Mouse (Mus musculus): Measurements from ENCODE around the gene Ube2e1. TPM values are rescaled to one million over a fixed set of nuclear protein-coding genes. Genes with fewer than 3 reads are reported as not detected.

Gene Ube2e1
- polyA plus RNA-seq, 1 experiment from 2014 or later, result 183 TPM

DNA sequence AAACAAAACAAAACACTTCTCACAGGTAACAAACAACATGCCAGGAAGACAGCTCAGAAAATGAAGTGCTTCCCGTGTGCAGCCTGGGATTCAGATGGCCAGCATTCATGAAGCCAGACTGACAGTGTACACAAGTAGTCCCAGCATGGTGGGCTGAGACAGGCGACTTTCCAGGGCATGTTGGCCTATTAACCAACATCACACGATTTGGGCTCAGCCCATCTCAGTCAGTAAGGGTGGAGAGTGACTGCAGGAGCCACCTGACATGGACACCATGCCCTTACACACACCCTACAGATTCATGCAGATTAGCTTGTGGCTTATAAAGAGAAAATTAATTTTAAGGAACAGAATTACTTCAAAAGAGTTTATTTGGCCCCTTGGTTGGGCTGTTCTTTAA, 28.9 kb downstream of the Ube2e1 start:
- Histone ChIP-seq H3K4me1 (no peaks in the 10 kb centered on the region), H3K27me3 (ENCODE audit: low read depth, poor library complexity, severe bottlenecking) (no peaks in the 10 kb centered on the region), H3K36me3 (peaks cover 36% of the 10 kb centered on the region), H3K4me3 (no peak overlapping the region), H3K9me3 (replicated peaks) (no peaks in the 10 kb centered on the region), H3K27ac (no peak overlapping the region)
- WGBS, result 81% methylated on average over 3 of the region's 3 CpGs
- DNase-seq (ENCODE audit: low spot score), result no peak

DNA sequence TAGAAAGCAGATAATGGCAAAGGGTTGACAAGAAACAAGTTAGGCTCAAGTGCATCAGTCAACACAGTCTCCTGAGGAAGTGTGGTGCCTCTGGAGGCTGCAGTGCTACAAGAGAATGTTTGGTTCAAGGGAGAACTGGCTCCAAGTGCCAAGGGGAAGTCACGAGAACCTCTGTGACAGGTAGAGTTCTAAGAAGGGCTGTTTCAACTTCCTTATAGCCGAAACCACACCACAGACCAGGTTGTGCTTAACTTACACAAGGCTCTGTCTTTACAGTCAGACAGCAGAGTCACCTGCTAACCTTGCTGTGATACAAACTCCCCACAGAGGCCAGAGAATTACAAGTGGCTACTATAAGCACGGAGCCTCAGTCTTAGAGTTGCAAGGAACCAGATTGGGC, 30.1 kb downstream of the Ube2e1 start:
- Histone ChIP-seq H3K4me1 (no peaks in the 10 kb centered on the region), H3K4me3 (no peak overlapping the region), H3K27ac (no peak overlapping the region), H3K36me3 (peaks cover 33% of the 10 kb centered on the region), H3K9me3 (replicated peaks) (no peaks in the 10 kb centered on the region), H3K27me3 (ENCODE audit: low read depth, poor library complexity, severe bottlenecking) (no peaks in the 10 kb centered on the region)
- 86% methylated on average over 3 of the region's 3 CpGs for WGBS
- no peak for DNase-seq (ENCODE audit: low spot score)

DNA sequence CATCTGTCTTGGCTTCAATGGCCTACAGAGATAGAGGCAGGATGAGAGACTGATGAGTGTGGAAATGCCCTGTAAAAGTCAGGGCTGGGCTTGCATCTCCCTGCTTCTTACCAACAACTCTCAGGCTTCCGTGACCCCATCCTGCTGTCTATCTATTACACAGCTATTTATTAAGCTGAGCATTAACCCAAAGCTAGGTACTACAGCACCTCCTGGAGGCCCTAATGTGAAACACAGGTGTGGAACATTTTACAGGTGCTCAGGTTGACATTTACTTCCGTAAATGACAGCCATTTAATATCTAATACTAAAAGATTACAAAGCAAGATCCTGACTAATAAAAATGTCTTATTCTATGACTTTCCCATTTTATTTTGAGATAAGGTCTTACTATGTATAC, 31.0 kb downstream of the Ube2e1 start:
- no peak overlapping the region for H3K27ac ChIP-seq
- WGBS, result 96% methylated on average over 2 of the region's 2 CpGs
- no peak for DNase-seq (ENCODE audit: low spot score)
- peaks cover 24% of the 10 kb centered on the region for H3K36me3 ChIP-seq
- H3K4me3 ChIP-seq, result no peak overlapping the region
- no peaks in the 10 kb centered on the region for H3K27me3 ChIP-seq (ENCODE audit: low read depth, poor library complexity, severe bottlenecking)
- no peaks in the 10 kb centered on the region for H3K9me3 ChIP-seq (replicated peaks)
- no peaks in the 10 kb centered on the region for H3K4me1 ChIP-seq

DNA sequence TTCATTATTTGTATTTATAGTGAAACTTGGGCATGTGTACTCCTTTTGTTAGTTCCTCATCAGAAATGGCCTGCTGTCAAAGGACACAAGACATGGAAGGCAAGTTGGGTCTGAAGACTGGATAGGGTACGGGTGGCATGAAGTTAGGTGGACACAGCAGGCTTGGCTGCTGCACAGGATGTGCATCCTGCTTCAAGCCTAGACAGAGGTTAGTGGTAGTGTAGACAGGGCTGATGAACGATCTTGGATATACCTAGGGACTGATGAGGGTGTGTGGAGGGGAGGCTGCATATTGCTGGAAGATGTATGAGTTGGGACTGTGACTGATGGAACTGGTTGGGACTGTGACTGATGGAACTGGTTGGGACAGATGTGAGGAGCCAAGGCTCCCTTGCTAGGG, 32.8 kb downstream of the Ube2e1 start:
- H3K4me1 ChIP-seq, result no peaks in the 10 kb centered on the region
- no peaks in the 10 kb centered on the region for H3K9me3 ChIP-seq (replicated peaks)
- no peak overlapping the region for H3K4me3 ChIP-seq
- DNase-seq (ENCODE audit: low spot score), result no peak
- no peak overlapping the region for H3K27ac ChIP-seq
- no peaks in the 10 kb centered on the region for H3K27me3 ChIP-seq (ENCODE audit: low read depth, poor library complexity, severe bottlenecking)
- H3K36me3 ChIP-seq, result peaks cover 15% of the 10 kb centered on the region
- 94% methylated on average over 2 of the region's 2 CpGs for WGBS

DNA sequence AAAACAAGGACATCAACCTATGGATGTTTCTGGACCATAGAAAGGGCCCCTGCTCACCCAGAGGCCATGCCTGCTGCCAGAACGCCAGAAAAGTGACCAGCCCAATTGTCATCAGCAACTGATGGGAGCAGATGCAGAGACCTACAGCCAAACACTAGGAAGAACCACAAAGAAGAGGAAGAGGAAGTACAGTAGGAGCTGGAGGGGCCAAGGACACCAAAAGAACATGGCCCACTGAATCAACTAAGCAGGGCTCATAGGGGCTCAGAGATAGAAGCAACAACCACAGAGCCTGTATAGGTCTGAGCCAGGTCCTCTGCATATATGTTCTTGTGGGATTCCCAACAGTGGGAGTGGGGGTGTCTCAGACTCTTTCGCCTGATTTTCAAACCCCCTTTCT, 34.2 kb downstream of the Ube2e1 start:
- Histone ChIP-seq H3K36me3 (peaks cover 15% of the 10 kb centered on the region), H3K9me3 (replicated peaks) (no peaks in the 10 kb centered on the region), H3K27me3 (ENCODE audit: low read depth, poor library complexity, severe bottlenecking) (no peaks in the 10 kb centered on the region), H3K4me1 (no peaks in the 10 kb centered on the region), H3K27ac (no peak overlapping the region), H3K4me3 (no peak overlapping the region)
- no peak for DNase-seq (ENCODE audit: low spot score)
- WGBS, result 85% methylated on average over 2 of the region's 2 CpGs

DNA sequence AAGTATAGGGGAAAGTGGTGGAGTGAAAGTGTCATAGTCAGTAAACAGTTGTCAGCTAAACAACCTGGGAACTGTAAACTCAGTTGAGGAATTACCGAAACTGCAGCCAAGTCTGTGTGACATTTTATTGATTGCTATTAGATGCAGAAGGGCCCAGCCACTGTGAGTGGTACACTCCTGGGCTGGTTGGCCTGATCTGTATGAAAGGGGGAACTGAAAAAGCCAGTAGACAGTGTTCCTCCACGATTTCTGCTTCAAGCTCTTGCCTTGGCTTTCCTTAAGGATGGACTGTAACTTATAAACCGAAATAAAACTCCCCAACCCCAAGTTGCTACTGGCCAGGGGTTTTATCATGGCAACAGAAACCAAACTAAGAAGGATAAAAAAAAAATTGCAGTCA, 39.1 kb downstream of the Ube2e1 start:
- H3K4me3 ChIP-seq, result no peak overlapping the region
- H3K36me3 ChIP-seq, result peaks cover 4% of the 10 kb centered on the region; the same call in 1 of the 2 replicates
- H3K9me3 ChIP-seq (replicated peaks), result no peaks in the 10 kb centered on the region
- 85% methylated on average over 3 of the region's 3 CpGs for WGBS
- no peak overlapping the region for H3K27ac ChIP-seq
- DNase-seq (ENCODE audit: low spot score), result no peak
- H3K27me3 ChIP-seq (ENCODE audit: low read depth, poor library complexity, severe bottlenecking), result no peaks in the 10 kb centered on the region
- no peaks in the 10 kb centered on the region for H3K4me1 ChIP-seq

DNA sequence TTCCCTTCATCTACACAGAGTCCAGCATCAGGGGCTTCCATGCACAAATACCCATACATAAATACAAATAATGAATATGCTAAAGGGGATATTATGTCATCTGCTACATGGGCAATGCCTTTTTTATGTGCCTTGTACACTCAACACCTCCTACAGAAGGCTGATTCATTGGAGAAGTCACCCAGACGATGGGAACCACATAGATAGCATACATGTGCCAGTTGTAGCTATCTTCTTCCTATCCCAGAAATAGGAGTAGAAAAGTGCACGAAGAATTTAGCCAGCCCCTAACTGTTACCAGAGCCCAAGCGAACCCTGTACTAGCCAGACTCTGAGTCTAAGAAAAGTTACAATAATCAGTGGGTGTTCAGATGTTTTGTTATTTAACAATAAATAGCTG, 39.5 kb downstream of the Ube2e1 start:
- Histone ChIP-seq H3K27ac (no peak overlapping the region), H3K4me3 (no peak overlapping the region), H3K9me3 (replicated peaks) (no peaks in the 10 kb centered on the region), H3K36me3 (peaks cover 4% of the 10 kb centered on the region; the same call in 1 of the 2 replicates), H3K27me3 (ENCODE audit: low read depth, poor library complexity, severe bottlenecking) (no peaks in the 10 kb centered on the region), H3K4me1 (no peaks in the 10 kb centered on the region)
- no peak for DNase-seq (ENCODE audit: low spot score)
- WGBS, result 89% methylated on average over 3 of the region's 3 CpGs

DNA sequence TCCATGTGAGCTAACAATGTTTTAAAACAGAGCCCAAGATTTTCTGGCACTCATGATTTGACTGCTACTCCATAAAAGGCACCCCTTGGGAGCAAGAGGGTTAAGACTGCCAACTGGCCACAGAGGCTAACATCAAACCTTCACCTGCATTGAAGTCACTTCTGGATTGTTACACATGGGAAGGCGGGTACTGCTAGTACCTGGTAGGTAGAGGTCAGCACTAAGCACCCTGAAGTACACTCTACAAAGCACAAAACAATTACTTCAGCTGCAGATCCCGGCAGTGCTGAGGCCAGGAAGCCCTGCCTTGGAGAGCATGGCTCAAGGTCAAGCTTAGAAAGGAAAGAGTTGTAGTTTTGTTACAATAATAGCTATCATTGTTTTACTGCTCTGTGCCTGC, 44.3 kb downstream of the Ube2e1 start:
- H3K27me3 ChIP-seq (ENCODE audit: low read depth, poor library complexity, severe bottlenecking), result no peaks in the 10 kb centered on the region
- H3K9me3 ChIP-seq (replicated peaks), result no peaks in the 10 kb centered on the region
- no peak overlapping the region for H3K4me3 ChIP-seq
- H3K27ac ChIP-seq, result no peak overlapping the region
- WGBS, result 92% methylated on average over 2 of the region's 2 CpGs
- no peak for DNase-seq (ENCODE audit: low spot score)
- no peaks in the 10 kb centered on the region for H3K4me1 ChIP-seq
- peaks cover 22% of the 10 kb centered on the region for H3K36me3 ChIP-seq

DNA sequence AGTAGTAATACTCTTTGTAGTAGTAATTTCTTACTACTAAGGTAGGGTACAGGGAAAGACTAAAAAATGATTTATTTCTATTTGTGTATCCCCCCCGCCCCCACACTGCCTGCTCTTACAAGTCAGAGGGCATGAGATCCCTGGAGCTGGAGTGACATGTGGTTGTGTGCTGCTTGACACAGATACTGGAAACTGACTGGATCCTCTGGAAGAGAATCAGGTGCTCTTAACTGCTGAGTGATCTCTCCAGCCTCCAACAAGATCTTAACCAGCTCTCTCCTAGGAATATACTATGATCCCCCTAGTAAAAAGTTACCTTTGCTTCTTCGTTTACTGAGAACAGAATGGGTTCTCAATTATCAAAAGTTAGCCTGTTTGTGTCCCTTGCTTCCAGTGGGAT, 45.2 kb downstream of the Ube2e1 start:
- Histone ChIP-seq H3K4me1 (no peaks in the 10 kb centered on the region), H3K9me3 (replicated peaks) (no peaks in the 10 kb centered on the region), H3K36me3 (peaks cover 32% of the 10 kb centered on the region), H3K4me3 (no peak overlapping the region), H3K27me3 (ENCODE audit: low read depth, poor library complexity, severe bottlenecking) (no peaks in the 10 kb centered on the region), H3K27ac (no peak overlapping the region)
- WGBS, result 92% methylated on average over 2 of the region's 2 CpGs
- no peak for DNase-seq (ENCODE audit: low spot score)

DNA sequence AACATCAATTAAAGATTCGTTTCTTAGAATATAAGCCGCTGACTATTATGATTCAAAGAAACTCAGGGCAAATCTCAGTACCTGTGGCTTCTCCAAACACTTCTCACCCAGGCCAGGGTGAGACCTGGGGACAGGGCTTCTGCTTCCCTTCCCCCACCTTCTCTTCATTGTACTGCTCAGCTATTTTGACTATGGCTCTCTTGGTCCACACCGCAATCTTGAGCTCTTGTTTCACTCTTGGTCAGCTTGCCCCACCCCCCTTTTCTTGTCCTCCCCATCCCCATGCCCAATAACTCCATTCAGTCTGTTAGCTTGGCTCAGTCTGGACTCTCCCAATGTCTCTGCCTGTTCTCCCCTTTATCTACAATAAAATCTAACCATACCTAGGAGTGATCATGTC, 46.2 kb downstream of the Ube2e1 start:
- H3K36me3 ChIP-seq, result peaks cover 38% of the 10 kb centered on the region
- no peaks in the 10 kb centered on the region for H3K9me3 ChIP-seq (replicated peaks)
- WGBS, result 92% methylated on average over 3 of the region's 3 CpGs
- no peak overlapping the region for H3K27ac ChIP-seq
- H3K27me3 ChIP-seq (ENCODE audit: low read depth, poor library complexity, severe bottlenecking), result no peaks in the 10 kb centered on the region
- no peak overlapping the region for H3K4me3 ChIP-seq
- H3K4me1 ChIP-seq, result no peaks in the 10 kb centered on the region
- DNase-seq (ENCODE audit: low spot score), result no peak

DNA sequence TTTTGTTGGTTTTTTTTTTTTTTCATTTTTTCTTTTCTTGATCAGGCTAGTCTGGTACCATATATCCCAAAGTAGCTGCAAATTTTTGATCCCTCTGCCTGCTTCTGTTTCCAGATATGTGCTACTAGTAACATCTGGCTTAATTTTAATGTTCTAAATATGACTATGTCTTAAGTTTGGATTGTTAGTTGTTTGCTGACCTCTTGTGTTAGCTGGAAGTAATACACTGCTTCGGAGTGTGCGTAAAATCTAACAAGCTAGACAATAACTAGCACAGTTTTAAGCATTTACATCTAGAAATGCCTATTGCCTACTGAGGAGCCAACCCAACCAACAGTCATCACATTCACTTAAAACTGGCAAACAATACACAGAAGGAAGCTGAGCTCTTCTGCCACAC, 47.1 kb downstream of the Ube2e1 start:
- DNase-seq (ENCODE audit: low spot score), result no peak
- H3K4me1 ChIP-seq, result no peaks in the 10 kb centered on the region
- H3K9me3 ChIP-seq (replicated peaks), result no peaks in the 10 kb centered on the region
- no peak overlapping the region for H3K4me3 ChIP-seq
- no peaks in the 10 kb centered on the region for H3K27me3 ChIP-seq (ENCODE audit: low read depth, poor library complexity, severe bottlenecking)
- peaks cover 47% of the 10 kb centered on the region for H3K36me3 ChIP-seq
- no peak overlapping the region for H3K27ac ChIP-seq
- 92% methylated on average over 2 of the region's 2 CpGs for WGBS

DNA sequence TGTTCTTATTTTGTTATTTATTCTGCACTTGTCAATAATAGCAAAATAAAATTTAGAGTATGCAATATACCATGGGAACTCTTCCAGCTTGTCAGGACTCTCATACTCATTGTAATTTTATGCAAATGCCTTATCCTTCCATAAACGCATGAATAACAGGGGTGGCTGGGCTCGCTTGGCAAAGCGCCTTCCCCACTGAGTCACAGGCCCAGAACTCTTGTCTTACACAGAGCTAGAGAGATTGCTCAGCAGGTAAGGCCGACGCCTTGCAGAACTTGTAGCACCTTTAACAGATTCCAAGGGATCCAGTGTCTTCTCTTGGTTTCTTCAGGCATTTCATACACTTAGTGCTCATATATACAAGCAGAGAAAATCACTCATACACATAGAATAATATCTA, 51.3 kb downstream of the Ube2e1 start:
- H3K27me3 ChIP-seq (ENCODE audit: low read depth, poor library complexity, severe bottlenecking), result no peaks in the 10 kb centered on the region
- H3K36me3 ChIP-seq, result peaks cover 76% of the 10 kb centered on the region
- WGBS, result 93% methylated on average over 5 of the region's 5 CpGs
- H3K4me3 ChIP-seq, result no peak overlapping the region
- no peak for DNase-seq (ENCODE audit: low spot score)
- H3K4me1 ChIP-seq, result no peaks in the 10 kb centered on the region
- H3K9me3 ChIP-seq (replicated peaks), result no peaks in the 10 kb centered on the region
- no peak overlapping the region for H3K27ac ChIP-seq

DNA sequence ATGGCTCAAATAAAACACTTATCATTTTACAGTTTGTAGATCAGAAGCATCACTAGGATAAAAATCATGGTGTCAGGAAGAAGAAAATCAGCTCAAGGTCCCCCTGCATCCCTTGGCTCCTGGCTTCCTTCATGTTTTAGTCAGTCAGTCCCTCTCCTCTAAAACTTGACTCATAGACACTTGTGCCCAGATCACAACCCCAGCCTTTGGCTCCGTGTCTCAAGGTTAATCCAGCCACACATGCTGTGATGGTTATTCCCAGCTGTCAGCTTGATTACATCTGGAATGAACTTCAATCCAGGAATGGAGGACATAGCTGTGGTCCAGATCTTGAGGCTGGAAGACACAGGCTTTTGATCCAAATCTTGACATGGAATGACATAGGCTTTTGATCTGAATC, 57.1 kb downstream of the Ube2e1 start:
- 88% methylated on average over 1 of the region's 1 CpGs for WGBS
- Histone ChIP-seq H3K27ac (no peak overlapping the region), H3K9me3 (replicated peaks) (no peaks in the 10 kb centered on the region), H3K4me3 (no peak overlapping the region), H3K27me3 (ENCODE audit: low read depth, poor library complexity, severe bottlenecking) (no peaks in the 10 kb centered on the region), H3K4me1 (peaks cover 6% of the 10 kb centered on the region), H3K36me3 (peaks cover 32% of the 10 kb centered on the region)
- DNase-seq (ENCODE audit: low spot score), result no peak

DNA sequence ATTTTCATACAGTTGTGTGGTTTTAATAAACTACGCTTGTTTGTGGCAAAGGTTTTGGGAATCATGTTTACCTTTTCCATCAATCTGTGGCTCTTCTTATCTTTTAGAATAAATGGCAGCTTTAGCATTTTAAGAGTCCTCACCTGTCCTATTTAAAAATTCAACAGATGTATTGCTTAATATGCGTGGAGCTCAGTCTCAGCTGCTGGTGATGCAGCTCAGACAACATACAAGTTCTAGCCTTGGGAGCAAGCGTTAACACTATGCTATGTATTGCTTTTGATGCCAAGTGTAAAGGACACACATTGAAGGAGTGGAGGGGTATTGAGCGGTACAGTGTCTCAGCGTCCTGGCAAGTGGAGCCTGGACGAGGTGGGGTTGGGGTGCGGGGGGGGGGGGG, 60.0 kb downstream of the Ube2e1 start:
- no peak for DNase-seq (ENCODE audit: low spot score)
- Histone ChIP-seq H3K27me3 (ENCODE audit: low read depth, poor library complexity, severe bottlenecking) (no peaks in the 10 kb centered on the region), H3K9me3 (replicated peaks) (no peaks in the 10 kb centered on the region), H3K27ac (peak overlapping the region; percentile 98; the same call in 1 of the 2 replicates), H3K36me3 (peaks cover 31% of the 10 kb centered on the region), H3K4me3 (peak overlapping the region; percentile 89), H3K4me1 (peaks cover 6% of the 10 kb centered on the region)
- 9% methylated on average over 7 of the region's 7 CpGs for WGBS

Measured in limb, embryonic 10.5 days (tissue).